In the genomic region with DNA sequence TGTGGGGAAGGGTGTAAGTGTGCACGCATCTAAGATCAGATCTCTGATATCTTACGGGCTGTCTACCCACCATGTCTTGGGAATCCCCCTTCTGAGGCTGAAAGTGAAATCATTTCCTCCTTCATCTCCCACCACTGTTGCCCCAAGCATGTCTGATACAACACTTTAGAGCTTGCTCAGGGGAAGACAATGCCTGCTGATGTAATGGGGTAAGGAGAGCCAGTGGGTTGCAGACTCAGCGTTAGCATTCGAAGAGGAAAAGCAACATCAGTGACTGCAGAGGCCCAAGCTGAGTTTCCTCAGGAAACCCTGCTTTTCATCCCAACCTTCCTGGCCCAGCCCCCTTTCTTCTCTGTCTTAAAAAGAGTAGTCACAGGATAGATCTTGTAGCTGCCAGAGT, we compare ENCODE assay signal across 13 mouse cellular contexts.
DNase-seq lines count a peak whose midpoint lies in the region; ATAC-seq lines count a peak whose summit lies in the region.
"Had no signal": no experiment of that assay in that cellular context is flagged by ENCODE, and none has a peak within 500 bp of the region (broad histone marks: within the 10 kb centered on the region; RNA-seq: fewer than 3 reads in every experiment).

No protein-coding gene starts in this region.

- peak overlapping the region; percentile 43 for H3K27ac ChIP-seq in lung, embryonic 15.5 days
- H3K27ac ChIP-seq in embryonic facial prominence, embryonic 14.5 days (replicated peaks; ENCODE audit: low read depth, low read length) = no peak overlapping the region
- no peak overlapping the region for H3K27ac ChIP-seq in forebrain, embryonic 10.5 days
- H3K27ac ChIP-seq: forebrain, embryonic 12.5 days had no signal

- H3K27me3 ChIP-seq in lung, embryonic 15.5 days = no peaks in the 10 kb centered on the region
- no peaks in the 10 kb centered on the region for H3K27me3 ChIP-seq in embryonic facial prominence, embryonic 14.5 days (replicated peaks; ENCODE audit: control insufficient read depth, insufficient read depth, low read length)
- H3K27me3 ChIP-seq in megakaryocyte, embryonic 14.5 days (replicated peaks) = no peaks in the 10 kb centered on the region
- no peaks in the 10 kb centered on the region for H3K27me3 ChIP-seq in forebrain, embryonic 10.5 days (ENCODE audit: poor library complexity, severe bottlenecking)
- H3K27me3 ChIP-seq: forebrain, embryonic 12.5 days; limb, embryonic 15.5 days had no signal

- no peak for DNase-seq in lung, postnatal 14 days
- peak; percentile 39 for DNase-seq in embryonic facial prominence, embryonic 14.5 days (ENCODE audit: low spot score)
- peak; percentile 35 to 39 for DNase-seq in heart, postnatal 10 days
- DNase-seq in forebrain, embryonic 10.5 days (ENCODE audit: extremely low spot score, low spot score) = no peak
- no peak for DNase-seq in testis, postnatal 10 days (ENCODE audit: low spot score)
- DNase-seq: adrenal gland, postnatal 10 days; cerebellum, postnatal 10 days; kidney, adult 2 months had no signal

- H3K36me3 ChIP-seq in lung, embryonic 15.5 days = no peaks in the 10 kb centered on the region
- no peaks in the 10 kb centered on the region for H3K36me3 ChIP-seq in embryonic facial prominence, embryonic 14.5 days (ENCODE audit: control insufficient read depth, insufficient read depth, low read length)
- no peaks in the 10 kb centered on the region for H3K36me3 ChIP-seq in megakaryocyte, embryonic 14.5 days (replicated peaks; ENCODE audit: low read length)
- no peaks in the 10 kb centered on the region for H3K36me3 ChIP-seq in forebrain, embryonic 10.5 days (replicated peaks)
- H3K36me3 ChIP-seq: forebrain, embryonic 12.5 days; G1E; limb, embryonic 15.5 days had no signal

- 0 out of 2 replicates have a peak, but pooled peaks cover 3% of the 10 kb centered on the region for H3K4me1 ChIP-seq in lung, embryonic 15.5 days
- H3K4me1 ChIP-seq in embryonic facial prominence, embryonic 14.5 days (ENCODE audit: control insufficient read depth, insufficient read depth, low read length) = peaks cover 14% of the 10 kb centered on the region
- H3K4me1 ChIP-seq in megakaryocyte, embryonic 14.5 days = peaks cover 39% of the 10 kb centered on the region
- peaks cover 17% of the 10 kb centered on the region for H3K4me1 ChIP-seq in forebrain, embryonic 10.5 days

- H3K4me3 ChIP-seq in lung, embryonic 15.5 days = no peak overlapping the region
- no peak overlapping the region for H3K4me3 ChIP-seq in embryonic facial prominence, embryonic 14.5 days (ENCODE audit: low read depth, low read length)
- peak overlapping the region; percentile 51 for H3K4me3 ChIP-seq in megakaryocyte, embryonic 14.5 days (replicated peaks)
- no peak overlapping the region for H3K4me3 ChIP-seq in forebrain, embryonic 10.5 days
- H3K4me3 ChIP-seq: forebrain, embryonic 12.5 days; limb, embryonic 15.5 days had no signal

- ATAC-seq in lung, embryonic 15.5 days (ENCODE audit: borderline replicate concordance, extremely low read depth, low FRiP score, low TSS enrichment) = peak; percentile 32; the same call in 1 of the 2 replicates
- ATAC-seq in embryonic facial prominence, embryonic 14.5 days (ENCODE audit: low read depth) = no peak

- WGBS in lung, embryonic 15.5 days = 73% methylated on average over 4 of the region's 4 CpGs
- 53% methylated on average over 4 of the region's 4 CpGs for WGBS in embryonic facial prominence, embryonic 14.5 days
- 72% methylated on average over 4 of the region's 4 CpGs for WGBS in forebrain, embryonic 10.5 days

- no peaks in the 10 kb centered on the region for H3K9me3 ChIP-seq in lung, embryonic 15.5 days
- H3K9me3 ChIP-seq in embryonic facial prominence, embryonic 14.5 days (ENCODE audit: control insufficient read depth, low read length) = no peaks in the 10 kb centered on the region
- H3K9me3 ChIP-seq in megakaryocyte, embryonic 14.5 days = peaks cover 6% of the 10 kb centered on the region; the same call in 1 of the 2 replicates
- no peaks in the 10 kb centered on the region for H3K9me3 ChIP-seq in forebrain, embryonic 10.5 days
- H3K9me3 ChIP-seq: forebrain, embryonic 12.5 days; limb, embryonic 15.5 days had no signal

- no peak overlapping the region for H3K9ac ChIP-seq in lung, embryonic 15.5 days
- H3K9ac ChIP-seq in embryonic facial prominence, embryonic 14.5 days (ENCODE audit: low read depth, low read length) = no peak overlapping the region
- H3K9ac ChIP-seq: forebrain, embryonic 12.5 days; limb, embryonic 15.5 days had no signal

- H3K4me2 ChIP-seq in lung, embryonic 15.5 days = no peak overlapping the region
- no peak overlapping the region for H3K4me2 ChIP-seq in embryonic facial prominence, embryonic 14.5 days (ENCODE audit: low read depth, low read length)
- H3K4me2 ChIP-seq: forebrain, embryonic 12.5 days; limb, embryonic 15.5 days had no signal

- intact Hi-C loops in heart, postnatal 10 days (cut with DNase I) = loop anchor here (5.0 kb wide), 1 partner anchor 142 kb away; no protein-coding TSS in a partner anchor

Comparison
In these comparisons a context has a peak if more than half of its experiments do, and no peak if none do; other contexts are left out.
1. DNase-seq: peak in embryonic facial prominence, embryonic 14.5 days (single experiment) and heart, postnatal 10 days (2 of 2); none in lung, postnatal 14 days (single experiment), forebrain, embryonic 10.5 days (single experiment) and testis, postnatal 10 days (single experiment).